Mouse (Mus musculus): Measurements from ENCODE around the gene Tcf12.

DNA sequence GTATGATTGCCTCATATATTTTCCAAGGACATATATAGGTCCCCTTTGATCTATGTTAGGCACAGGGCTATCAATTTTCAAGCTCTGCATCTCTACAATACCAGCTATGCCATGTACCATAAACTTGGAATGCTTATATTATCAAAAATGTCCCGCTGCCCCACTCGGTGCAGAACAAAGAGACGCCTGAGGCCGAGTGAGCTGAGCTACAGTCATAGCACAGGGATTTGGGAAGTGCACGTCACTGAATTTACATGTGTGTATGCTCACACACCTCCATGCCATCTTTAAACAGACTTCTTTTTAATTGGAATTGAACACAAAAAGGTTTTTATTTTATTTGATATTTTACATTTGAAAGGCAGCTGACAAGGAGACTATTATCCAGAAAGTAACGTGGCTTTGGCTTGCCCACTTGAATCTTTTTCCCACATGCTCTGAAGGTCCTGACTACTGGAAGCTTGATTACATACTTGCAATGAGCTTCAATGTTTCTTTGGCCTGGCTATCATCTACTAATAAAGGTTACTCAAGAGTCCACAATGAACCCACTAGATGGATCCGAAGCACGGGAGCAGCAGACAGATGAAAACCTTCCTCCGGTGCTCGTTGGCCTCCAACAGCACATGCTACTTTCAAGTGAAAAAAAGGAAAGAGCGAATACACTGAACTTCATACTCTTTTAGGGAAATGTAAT lies 217.3 kb downstream of the Tcf12 start:
- TF ChIP-seq CTCF (IDR thresholded peaks at IDR 0.05; ENCODE audit: insufficient read depth, low read length) (no peak), POLR2A (IDR thresholded peaks at IDR 0.05; ENCODE audit: borderline replicate concordance, extremely low read depth, low read depth, low read length) (no peak)
